Mouse (Mus musculus): ENCODE results near the gene Qrsl1.

DNA sequence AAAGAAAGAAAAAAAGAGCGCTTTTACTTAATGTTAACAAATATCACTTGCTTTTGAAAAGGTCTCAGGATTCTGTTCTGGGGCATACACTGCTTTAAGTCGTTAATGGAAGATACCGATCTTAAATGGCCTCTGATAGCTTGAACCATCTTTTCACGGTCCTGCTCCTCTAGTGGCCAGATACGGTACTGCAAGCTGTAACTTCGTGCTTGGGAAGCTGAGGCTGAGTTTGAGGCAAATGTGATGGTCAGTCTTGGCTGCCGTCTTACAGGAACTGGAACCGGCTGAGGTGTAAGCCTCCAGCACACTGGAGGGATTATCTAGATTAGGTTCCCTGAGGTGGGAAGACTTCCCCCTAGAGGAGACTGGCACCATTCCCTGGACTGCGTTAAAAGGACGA lies 30.8 kb downstream of the Qrsl1 start:
- no peak for TF ChIP-seq POLR2A (IDR thresholded peaks at IDR 0.05; ENCODE audit: borderline replicate concordance, insufficient read depth, low read length)
- peak; percentile 66 for TF ChIP-seq CTCF (IDR thresholded peaks at IDR 0.05; ENCODE audit: borderline replicate concordance, insufficient read depth, low read depth, low read length)
